Mouse (Mus musculus): Measurements from ENCODE around the gene Fgfr4. TPM values are rescaled to one million over a fixed set of nuclear protein-coding genes. Genes with fewer than 3 reads are reported as not detected.

Gene Fgfr4
- 0.25 and 0.35 TPM in 2 replicates for polyA plus RNA-seq (2016; fragmentation: Nextera tagmentation; extraction: Ambion mirVana)

- no peak within 1 kb of the TSS; the same call in 1 of the 2 replicates for H3K27ac ChIP-seq (replicated peaks)
- under 1% methylated on average over 68 of the region's 68 CpGs for WGBS
- H3K4me1 ChIP-seq, result peaks cover 16% of the 10 kb centered on the region
- no peaks in the 10 kb centered on the region for H3K9me3 ChIP-seq (replicated peaks)
- H3K36me3 ChIP-seq, result no peaks in the 10 kb centered on the region
- DNase-seq (ENCODE audit: low spot score), result peak; percentile 62
- peaks cover 57% of the 10 kb centered on the region for H3K27me3 ChIP-seq (ENCODE audit: low read depth, poor library complexity, severe bottlenecking)
- peak within 1 kb of the TSS; percentile 66 for H3K4me3 ChIP-seq
Measured at GRCm38 (mm10) chr13:55152621-55153415, at the start of gene Fgfr4. Gene Fgfr4 (plus strand): TSS chr13:55152640.

GRCm38 (mm10) chr13:55103351-55103750 is 49.1 kb upstream of the Fgfr4 start:
- Histone ChIP-seq H3K27ac (replicated peaks) (no peak overlapping the region), H3K36me3 (peaks cover 11% of the 10 kb centered on the region), H3K27me3 (ENCODE audit: low read depth, poor library complexity, severe bottlenecking) (no peaks in the 10 kb centered on the region), H3K9me3 (replicated peaks) (no peaks in the 10 kb centered on the region), H3K4me3 (no peak overlapping the region), H3K4me1 (peaks cover 36% of the 10 kb centered on the region)
- 75% methylated on average over 2 of the region's 2 CpGs for WGBS
- DNase-seq (ENCODE audit: low spot score), result no peak

GRCm38 (mm10) chr13:55105045-55105952 is 47.1 kb upstream of the Fgfr4 start, which contains the start of gene Zfp346:
Gene Zfp346 (plus strand): TSS chr13:55105311.
- Histone ChIP-seq H3K36me3 (peaks cover 25% of the 10 kb centered on the region), H3K9me3 (replicated peaks) (no peaks in the 10 kb centered on the region), H3K27me3 (ENCODE audit: low read depth, poor library complexity, severe bottlenecking) (no peaks in the 10 kb centered on the region), H3K4me3 (peak within 1 kb of the TSS; percentile 82), H3K27ac (replicated peaks) (peak within 1 kb of the TSS; percentile 92), H3K4me1 (peaks cover 21% of the 10 kb centered on the region)
- DNase-seq (ENCODE audit: low spot score), result peak; percentile 97
- under 1% methylated on average over 66 of the region's 66 CpGs for WGBS

- Histone ChIP-seq H3K36me3 (peaks cover 26% of the 10 kb centered on the region), H3K9me3 (replicated peaks) (no peaks in the 10 kb centered on the region), H3K27me3 (ENCODE audit: low read depth, poor library complexity, severe bottlenecking) (no peaks in the 10 kb centered on the region), H3K27ac (replicated peaks) (peak overlapping the region; percentile 92), H3K4me1 (peaks cover 20% of the 10 kb centered on the region), H3K4me3 (peak overlapping the region; percentile 82)
- peak; percentile 19 for DNase-seq (ENCODE audit: low spot score)
- 29% methylated on average over 8 of the region's 8 CpGs for WGBS
Measured at GRCm38 (mm10) chr13:55105953-55106691, 46.3 kb upstream of the Fgfr4 start.

GRCm38 (mm10) chr13:55107116-55107515 is 45.3 kb upstream of the Fgfr4 start:
- Histone ChIP-seq H3K27me3 (ENCODE audit: low read depth, poor library complexity, severe bottlenecking) (no peaks in the 10 kb centered on the region), H3K36me3 (peaks cover 36% of the 10 kb centered on the region), H3K9me3 (replicated peaks) (no peaks in the 10 kb centered on the region), H3K27ac (replicated peaks) (no peak overlapping the region), H3K4me3 (no peak overlapping the region), H3K4me1 (peaks cover 20% of the 10 kb centered on the region)
- WGBS, result 94% methylated on average over 4 of the region's 4 CpGs
- no peak for DNase-seq (ENCODE audit: low spot score)

GRCm38 (mm10) chr13:55107694-55108093 is 44.7 kb upstream of the Fgfr4 start:
- Histone ChIP-seq H3K4me1 (peaks cover 20% of the 10 kb centered on the region), H3K27me3 (ENCODE audit: low read depth, poor library complexity, severe bottlenecking) (no peaks in the 10 kb centered on the region), H3K9me3 (replicated peaks) (no peaks in the 10 kb centered on the region), H3K36me3 (peaks cover 40% of the 10 kb centered on the region), H3K4me3 (no peak overlapping the region), H3K27ac (replicated peaks) (no peak overlapping the region)
- DNase-seq (ENCODE audit: low spot score), result no peak
- WGBS, result 90% methylated on average over 8 of the region's 8 CpGs

- H3K4me3 ChIP-seq, result no peak overlapping the region
- no peak overlapping the region for H3K27ac ChIP-seq (replicated peaks)
- no peak for DNase-seq (ENCODE audit: low spot score)
- H3K4me1 ChIP-seq, result no peaks in the 10 kb centered on the region
- 88% methylated on average over 6 of the region's 6 CpGs for WGBS
- H3K9me3 ChIP-seq (replicated peaks), result no peaks in the 10 kb centered on the region
- H3K27me3 ChIP-seq (ENCODE audit: low read depth, poor library complexity, severe bottlenecking), result no peaks in the 10 kb centered on the region
- H3K36me3 ChIP-seq, result peaks cover 83% of the 10 kb centered on the region
Measured at GRCm38 (mm10) chr13:55114375-55114774, 38.1 kb upstream of the Fgfr4 start.

DNA sequence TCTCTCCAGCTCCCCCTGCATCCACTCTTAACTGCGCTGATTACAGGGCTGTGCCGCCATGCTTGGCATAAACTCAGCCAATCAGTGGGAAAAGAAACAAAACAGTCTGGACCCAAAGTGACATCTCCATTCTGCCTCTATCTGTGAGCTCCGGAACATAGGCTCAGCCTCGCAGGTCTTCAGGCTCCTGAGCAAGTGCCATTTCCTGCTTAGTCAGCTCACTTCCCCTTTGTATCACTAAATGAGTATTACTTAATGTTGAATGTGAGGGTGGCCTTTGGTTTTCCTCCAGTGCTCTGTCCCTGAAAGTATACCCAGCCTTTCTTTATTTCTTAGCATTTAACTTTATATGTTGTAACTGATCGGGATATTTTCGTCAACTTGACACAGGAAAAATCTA is 27.5 kb upstream of the Fgfr4 start:
- peaks cover 78% of the 10 kb centered on the region for H3K36me3 ChIP-seq
- H3K4me1 ChIP-seq, result no peaks in the 10 kb centered on the region
- DNase-seq (ENCODE audit: low spot score), result no peak
- no peak overlapping the region for H3K27ac ChIP-seq (replicated peaks)
- no peaks in the 10 kb centered on the region for H3K27me3 ChIP-seq (ENCODE audit: low read depth, poor library complexity, severe bottlenecking)
- no peak overlapping the region for H3K4me3 ChIP-seq
- no peaks in the 10 kb centered on the region for H3K9me3 ChIP-seq (replicated peaks)
- WGBS, result 94% methylated on average over 6 of the region's 6 CpGs

- H3K27ac ChIP-seq (replicated peaks), result no peak within 1 kb of the TSS
- no peaks in the 10 kb centered on the region for H3K9me3 ChIP-seq (replicated peaks)
- no peaks in the 10 kb centered on the region for H3K27me3 ChIP-seq (ENCODE audit: low read depth, poor library complexity, severe bottlenecking)
- no peak within 1 kb of the TSS for H3K4me3 ChIP-seq
- DNase-seq (ENCODE audit: low spot score), result no peak
- H3K36me3 ChIP-seq, result peaks cover 55% of the 10 kb centered on the region
- H3K4me1 ChIP-seq, result peaks cover 8% of the 10 kb centered on the region
- 100% methylated on average over 2 of the region's 2 CpGs for WGBS
Measured at GRCm38 (mm10) chr13:55133448-55133847, 19.0 kb upstream of the Fgfr4 start, which contains the start of gene Gm17617. Gene Gm17617 (minus strand): TSS chr13:55133548.

DNA sequence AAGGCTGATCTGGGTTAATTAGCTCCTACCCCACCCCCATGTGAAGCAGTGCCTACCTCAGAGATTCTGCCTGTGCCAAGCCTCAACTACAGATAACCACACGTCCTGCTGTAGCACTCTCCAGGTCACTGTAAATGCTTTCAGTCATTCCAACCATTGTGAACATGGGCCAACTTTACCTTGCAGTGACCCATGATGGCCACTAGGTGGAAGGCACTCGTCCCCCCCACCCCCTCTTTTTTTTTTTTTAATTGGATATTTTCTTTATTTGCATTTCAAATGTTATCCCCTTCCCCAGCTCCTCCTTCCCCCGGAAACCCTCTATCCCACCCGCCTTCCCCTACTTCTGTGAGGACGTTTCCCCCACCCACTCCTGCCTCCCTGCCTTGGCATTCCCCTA is 17.1 kb upstream of the Fgfr4 start:
- Histone ChIP-seq H3K9me3 (replicated peaks) (no peaks in the 10 kb centered on the region), H3K27ac (replicated peaks) (no peak overlapping the region), H3K27me3 (ENCODE audit: low read depth, poor library complexity, severe bottlenecking) (no peaks in the 10 kb centered on the region), H3K4me3 (no peak overlapping the region), H3K4me1 (peaks cover 8% of the 10 kb centered on the region), H3K36me3 (peaks cover 38% of the 10 kb centered on the region)
- no peak for DNase-seq (ENCODE audit: low spot score)
- WGBS, result 16% methylated on average over 5 of the region's 5 CpGs

DNA sequence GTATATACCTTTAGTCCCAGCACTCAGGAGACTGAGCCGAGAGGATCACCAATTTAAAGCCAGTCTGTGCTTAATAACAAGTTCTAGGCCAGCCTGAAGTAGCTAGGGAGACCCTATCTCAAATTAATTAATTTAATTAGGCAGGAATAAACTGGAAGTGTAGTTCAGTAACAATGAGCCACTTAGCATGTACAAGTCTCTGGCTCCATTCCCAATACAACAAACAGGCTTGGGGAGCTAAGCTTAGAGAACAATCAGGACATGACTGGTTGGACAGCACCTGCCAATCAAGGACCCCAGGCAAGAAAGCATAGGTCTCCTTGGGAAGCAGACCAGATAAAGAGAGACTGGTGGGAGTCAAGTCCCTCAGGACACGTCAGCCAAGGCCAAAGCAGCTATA is 12.2 kb upstream of the Fgfr4 start:
- no peak for DNase-seq (ENCODE audit: low spot score)
- no peaks in the 10 kb centered on the region for H3K27me3 ChIP-seq (ENCODE audit: low read depth, poor library complexity, severe bottlenecking)
- H3K27ac ChIP-seq (replicated peaks), result no peak overlapping the region
- no peaks in the 10 kb centered on the region for H3K9me3 ChIP-seq (replicated peaks)
- 74% methylated on average over 2 of the region's 2 CpGs for WGBS
- peaks cover 5% of the 10 kb centered on the region for H3K4me1 ChIP-seq
- no peaks in the 10 kb centered on the region for H3K36me3 ChIP-seq
- H3K4me3 ChIP-seq, result no peak overlapping the region

DNA sequence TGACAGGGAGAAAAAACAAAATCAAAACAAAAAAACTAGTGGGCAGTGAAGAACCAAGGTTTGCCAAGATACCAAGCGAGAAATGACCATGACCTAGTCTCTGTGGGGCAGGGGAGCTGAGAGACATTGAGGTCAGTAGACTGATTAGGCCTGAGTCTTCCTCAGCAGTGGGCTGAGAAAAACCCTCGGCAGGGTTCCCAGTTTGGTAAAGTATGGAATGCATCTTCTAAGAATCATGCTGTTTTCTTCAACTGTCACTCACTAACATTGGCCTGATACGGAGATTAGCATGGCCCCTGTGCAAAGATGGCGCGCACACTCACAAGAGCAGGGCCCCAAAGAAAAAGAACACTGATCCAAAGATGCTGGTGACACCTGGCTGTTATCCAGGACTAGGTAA is 1.5 kb downstream of the Fgfr4 start:
- H3K27ac ChIP-seq (replicated peaks), result no peak overlapping the region
- H3K27me3 ChIP-seq (ENCODE audit: low read depth, poor library complexity, severe bottlenecking), result peaks cover 57% of the 10 kb centered on the region
- no peak for DNase-seq (ENCODE audit: low spot score)
- H3K4me1 ChIP-seq, result peaks cover 16% of the 10 kb centered on the region
- no peak overlapping the region for H3K4me3 ChIP-seq
- 77% methylated on average over 5 of the region's 5 CpGs for WGBS
- H3K9me3 ChIP-seq (replicated peaks), result no peaks in the 10 kb centered on the region
- no peaks in the 10 kb centered on the region for H3K36me3 ChIP-seq

Measured in midbrain, embryonic 10.5 days (tissue).